Mouse (Mus musculus): Measurements from ENCODE around the gene Gm3543. TPM values are rescaled to one million over a fixed set of nuclear protein-coding genes. Genes with fewer than 3 reads are reported as not detected.
"Not testable (repeated sequence)": the region's sequence is repeated elsewhere in the genome, so short reads cannot be mapped to it uniquely, and the experiment has no call there.

The Gm3543 gene
- polyA plus RNA-seq (2016; fragmentation: Nextera tagmentation; extraction: Ambion mirVana): not detected in 2 replicates

DNA sequence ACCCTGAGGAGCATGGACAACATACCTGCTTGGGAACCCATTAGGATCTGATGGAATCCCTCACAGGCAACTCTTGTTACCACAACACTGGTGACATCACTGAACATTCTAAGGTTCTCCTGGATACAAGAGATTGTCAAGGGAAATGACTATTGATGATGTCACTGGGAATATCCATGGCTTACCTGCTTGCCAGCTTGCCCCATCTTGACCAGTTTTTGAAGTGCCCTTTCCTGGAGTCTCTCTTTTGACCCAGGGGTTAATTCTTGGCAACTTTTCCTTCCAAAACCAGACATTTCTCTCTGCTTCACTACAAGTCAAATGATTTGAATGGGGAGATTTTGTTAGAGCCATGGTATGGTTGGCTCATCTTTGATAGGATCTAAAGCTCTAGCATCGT is at the start of gene Gm3543:
Gene Gm3543 (minus strand): TSS at position 101 of the 400 bp plus-strand sequence.
- not testable (repeated sequence) for H3K9ac ChIP-seq; H3K27ac ChIP-seq; H3K36me3 ChIP-seq; H3K9me3 ChIP-seq (replicated peaks); H3K4me1 ChIP-seq; H3K4me3 ChIP-seq; ATAC-seq; H3K27me3 ChIP-seq (replicated peaks); H3K4me2 ChIP-seq
- 67% methylated on average over 1 of the region's 1 CpGs for WGBS (ENCODE audit: insufficient replicate concordance)

DNA sequence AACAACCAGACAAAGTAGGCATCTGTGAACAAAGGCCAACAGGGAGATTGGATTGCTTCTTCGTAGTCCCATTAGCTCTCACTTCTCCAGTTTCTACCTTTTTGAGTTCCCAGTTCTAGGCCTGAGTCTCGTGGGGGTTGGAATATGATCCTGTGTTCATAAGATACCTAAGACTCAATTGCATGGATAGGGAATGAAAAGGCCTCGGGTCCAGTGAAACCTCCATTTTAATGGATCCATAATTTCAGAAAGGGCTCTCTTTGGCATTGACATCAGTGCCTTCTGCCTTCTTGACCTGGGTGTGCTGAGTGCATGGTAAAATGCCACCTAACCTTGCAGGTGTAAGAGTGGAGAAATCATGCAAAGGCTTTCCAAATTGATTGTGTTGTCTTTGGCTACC is 14.5 kb downstream of the Gm3543 start:
- 38% methylated on average over 3 of the region's 3 CpGs for WGBS (ENCODE audit: insufficient replicate concordance)
- H3K9ac ChIP-seq; H3K4me3 ChIP-seq; H3K27ac ChIP-seq; H3K36me3 ChIP-seq; H3K9me3 ChIP-seq (replicated peaks); H3K27me3 ChIP-seq (replicated peaks); H3K4me1 ChIP-seq; ATAC-seq; H3K4me2 ChIP-seq: not testable (repeated sequence)

DNA sequence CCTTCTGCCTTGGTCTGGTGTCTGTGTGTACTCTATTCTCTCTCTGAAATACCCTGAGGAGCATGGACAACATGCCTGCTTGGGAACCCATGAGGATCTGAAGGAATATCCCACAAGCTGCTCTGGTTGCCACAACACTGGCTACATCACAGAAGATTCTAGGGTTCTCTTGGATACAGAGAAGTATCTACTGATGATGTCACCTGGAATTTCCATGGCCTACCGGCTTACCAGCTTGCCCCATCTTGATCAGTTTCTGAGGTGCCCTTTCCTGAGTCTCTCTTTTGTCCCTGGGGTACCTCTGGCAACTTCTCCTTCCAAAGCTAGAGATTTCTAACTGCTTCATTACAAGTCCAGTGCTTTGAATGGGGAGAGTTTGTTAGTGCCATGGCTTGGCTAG is 15.3 kb downstream of the Gm3543 start, which contains the start of gene Gm6401:
Gene Gm6401 (minus strand): TSS at position 101 of the 400 bp plus-strand sequence.
- not testable (repeated sequence) for ATAC-seq; H3K27me3 ChIP-seq (replicated peaks); H3K9me3 ChIP-seq (replicated peaks); H3K9ac ChIP-seq; H3K4me3 ChIP-seq; H3K4me1 ChIP-seq; H3K36me3 ChIP-seq; H3K27ac ChIP-seq; H3K4me2 ChIP-seq
- whole genome bisulfite sequencing (ENCODE audit: insufficient replicate concordance): 48% methylated on average over 1 of the region's 1 CpGs

DNA sequence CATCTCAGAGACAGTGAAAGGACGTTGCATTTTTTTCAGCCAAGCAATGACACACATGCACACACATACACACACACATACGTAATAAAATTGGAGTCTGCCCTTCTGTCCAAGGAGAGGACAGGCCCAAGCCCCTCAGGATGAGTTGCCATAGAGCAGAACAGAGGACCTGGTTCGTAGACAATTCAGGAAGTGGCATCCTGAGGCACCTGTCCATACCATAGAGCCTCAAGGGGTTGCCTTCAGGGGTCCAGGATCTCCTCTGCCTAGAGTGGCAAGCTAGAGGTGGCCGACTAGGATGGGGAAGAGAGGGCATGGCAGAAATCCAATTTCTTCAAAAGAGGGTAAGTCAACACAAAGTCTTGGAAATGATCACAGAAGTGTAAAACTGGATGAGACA is 19.0 kb downstream of the Gm3543 start:
- WGBS (ENCODE audit: insufficient replicate concordance): 49% methylated on average over 4 of the region's 4 CpGs
- H3K4me3 ChIP-seq; H3K27me3 ChIP-seq (replicated peaks); H3K9ac ChIP-seq; H3K4me1 ChIP-seq; ATAC-seq; H3K9me3 ChIP-seq (replicated peaks); H3K4me2 ChIP-seq; H3K36me3 ChIP-seq; H3K27ac ChIP-seq: not testable (repeated sequence)

DNA sequence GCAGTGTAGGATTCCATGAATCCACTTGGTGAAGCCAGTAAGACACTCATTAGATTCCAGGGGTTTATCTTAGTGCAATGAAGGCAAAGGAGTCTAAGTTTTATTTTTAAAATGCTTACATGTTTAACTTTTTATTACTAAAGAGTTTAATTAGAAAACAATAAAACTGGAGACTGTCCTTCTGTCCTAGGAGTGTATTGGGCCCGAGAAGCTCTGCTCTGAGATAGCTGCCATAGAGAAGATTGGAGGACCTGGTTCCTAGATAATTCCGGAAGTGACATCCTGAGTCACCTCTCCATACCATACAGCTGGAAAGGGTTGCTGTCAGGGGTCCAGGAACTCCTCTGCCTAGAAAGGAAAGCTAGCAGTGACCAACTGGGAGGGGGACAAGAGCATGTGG is 39.4 kb downstream of the Gm3543 start, which contains the start of gene 1700024B05Rik:
Gene 1700024B05Rik (plus strand): TSS at position 301 of the 400 bp plus-strand sequence.
- WGBS (ENCODE audit: insufficient replicate concordance): 65% methylated on average over 2 of the region's 2 CpGs
- not testable (repeated sequence) for H3K27me3 ChIP-seq (replicated peaks); H3K36me3 ChIP-seq; H3K9me3 ChIP-seq (replicated peaks); H3K9ac ChIP-seq; H3K27ac ChIP-seq; ATAC-seq; H3K4me3 ChIP-seq; H3K4me2 ChIP-seq; H3K4me1 ChIP-seq

Other genes with a start within 250 kb of the Gm3543 start
- not detected in 2 replicates for gene Gm7929, start 232.7 kb downstream of the Gm3543 start, polyA plus RNA-seq (2016; fragmentation: Nextera tagmentation; extraction: Ambion mirVana)
- gene Gm47189, start 210.9 kb downstream of the Gm3543 start, polyA plus RNA-seq (2016; fragmentation: Nextera tagmentation; extraction: Ambion mirVana): not detected in 2 replicates
- gene Gm7980, start 76.0 kb downstream of the Gm3543 start, polyA plus RNA-seq (2016; fragmentation: Nextera tagmentation; extraction: Ambion mirVana): not detected in 2 replicates
- gene 1700049E17Rik1, start 58.4 kb downstream of the Gm3543 start, polyA plus RNA-seq (2016; fragmentation: Nextera tagmentation; extraction: Ambion mirVana): not detected in 2 replicates
- not detected in 2 replicates for gene 1700024B05Rik, start 39.3 kb downstream of the Gm3543 start, polyA plus RNA-seq (2016; fragmentation: Nextera tagmentation; extraction: Ambion mirVana)
- not detected in 2 replicates for gene Gm6401, start 15.4 kb downstream of the Gm3543 start, polyA plus RNA-seq (2016; fragmentation: Nextera tagmentation; extraction: Ambion mirVana)
- not detected in 2 replicates for gene Gm7951, start 134.0 kb upstream of the Gm3543 start, polyA plus RNA-seq (2016; fragmentation: Nextera tagmentation; extraction: Ambion mirVana)
- gene Gm17027, start 179.3 kb upstream of the Gm3543 start, polyA plus RNA-seq (2016; fragmentation: Nextera tagmentation; extraction: Ambion mirVana): not detected in 2 replicates
- not detected in 2 replicates for gene Gm3573, start 207.5 kb upstream of the Gm3543 start, polyA plus RNA-seq (2016; fragmentation: Nextera tagmentation; extraction: Ambion mirVana)

All from liver, embryonic 12.5 days (tissue).